Mouse (Mus musculus) ES-Bruce4 (cell line): ENCODE data around the gene 2310034G01Rik. TPM values are rescaled to one million over a fixed set of nuclear protein-coding genes. Genes with fewer than 3 reads are reported as not detected.
A peak's percentile ranks its signal among the peaks of the same experiment; 100 is the strongest.

Experiments used
- H3K27ac ChIP-seq: 2 replicates; pipeline ENCODE4 v1.5.1; 2012; ENCODE audit warnings: low read length, inconsistent platforms; ENCODE audit not compliant: insufficient read depth
- H3K27me3 ChIP-seq: 2 replicates; pipeline ENCODE4 v1.6.1; 2012; ENCODE audit warnings: mild to moderate bottlenecking, low read length, inconsistent platforms; ENCODE audit not compliant: control insufficient read depth, poor library complexity, insufficient read depth, severe bottlenecking
- H3K36me3 ChIP-seq: 2 replicates; pipeline ENCODE4 v1.6.1; 2012; ENCODE audit warnings: inconsistent platforms, mild to moderate bottlenecking, low read length, moderate library complexity; ENCODE audit not compliant: control insufficient read depth, poor library complexity, insufficient read depth, severe bottlenecking
- H3K4me1 ChIP-seq: one replicate; pipeline ENCODE4 v1.8.1; 2011; ENCODE audit warnings: low read length; ENCODE audit not compliant: control insufficient read depth, insufficient read depth
- H3K4me3 ChIP-seq: 2 replicates; pipeline ENCODE4 v1.5.1; 2011; ENCODE audit warnings: low read depth, mild to moderate bottlenecking, low read length
- H3K9ac ChIP-seq: 2 replicates; pipeline ENCODE4 v1.6.1; 2012; ENCODE audit warnings: low read depth, mild to moderate bottlenecking, inconsistent platforms; ENCODE audit not compliant: poor library complexity, severe bottlenecking
- H3K9me3 ChIP-seq: replicated peaks from 2 replicates; pipeline ENCODE4 v1.6.1; 2012; ENCODE audit warnings: mild to moderate bottlenecking, low read length, inconsistent platforms; ENCODE audit not compliant: control insufficient read depth, poor library complexity, insufficient read depth, severe bottlenecking
- CTCF ChIP-seq: IDR thresholded peaks from one replicate; pipeline ENCODE4 v1.8.1; 2011; ENCODE audit warnings: low read depth, low read length
- EP300 ChIP-seq: IDR thresholded peaks from 2 replicates; pipeline ENCODE4 v1.6.1; 2011; ENCODE audit warnings: low read depth, low read length; ENCODE audit not compliant: insufficient read depth
- POLR2A ChIP-seq: IDR thresholded peaks from one replicate; pipeline ENCODE4 v1.8.1; 2011; ENCODE audit warnings: low read length; ENCODE audit not compliant: insufficient read depth
- polyA plus RNA-seq: library from polyadenylated mRNA; stranded (reverse); fragments of >200 nt; gene quantifications from 2 replicates; pipeline ENCODE4 v1.2.4, GENCODE M21; 2011; ENCODE audit warnings: low read depth; ENCODE audit not compliant: missing spikeins, insufficient read depth, insufficient read length

2310034G01Rik gene
- polyA plus RNA-seq, 1 experiment: 0.43 TPM

- peak within 1 kb of the TSS; percentile 91 for H3K4me3 ChIP-seq
- no peaks in the 10 kb centered on the region for H3K4me1 ChIP-seq
- no peaks in the 10 kb centered on the region; the same call in 1 of the 2 replicates for H3K36me3 ChIP-seq
- no peak within 1 kb of the TSS for H3K27ac ChIP-seq
- no peaks in the 10 kb centered on the region for H3K27me3 ChIP-seq
- H3K9me3 ChIP-seq: no peaks in the 10 kb centered on the region
- TF ChIP-seq POLR2A (peak; percentile 91), EP300 (no peak)
- peak within 1 kb of the TSS; percentile 19 for H3K9ac ChIP-seq
These were observed 21.7 kb downstream of the 2310034G01Rik start, which contains the start of gene Fbxl15 for GRCm38 (mm10) chr19:46328081-46329030. Gene Fbxl15, plus strand, starts transcription at chr19:46328184.

GRCm38 (mm10) chr19:46327531-46328064 is 22.5 kb downstream of the 2310034G01Rik start:
- Histone ChIP-seq H3K27me3 (no peaks in the 10 kb centered on the region), H3K4me1 (no peaks in the 10 kb centered on the region), H3K9ac (peak overlapping the region; percentile 19; the same call in 1 of the 2 replicates)

GRCm38 (mm10) chr19:46326756-46327305 is 23.3 kb downstream of the 2310034G01Rik start, which contains the start of gene Psd:
Gene Psd, minus strand, starts transcription at chr19:46327156.
- H3K36me3 ChIP-seq: no peaks in the 10 kb centered on the region; the same call in 1 of the 2 replicates
- H3K4me3 ChIP-seq: peak within 1 kb of the TSS; percentile 91
- TF ChIP-seq POLR2A: no peak
- no peak for TF ChIP-seq CTCF
- no peak for TF ChIP-seq EP300
- no peaks in the 10 kb centered on the region for H3K27me3 ChIP-seq
- no peak within 1 kb of the TSS for H3K27ac ChIP-seq
- H3K9me3 ChIP-seq: no peaks in the 10 kb centered on the region
- H3K9ac ChIP-seq: peak within 1 kb of the TSS; percentile 19
- no peaks in the 10 kb centered on the region for H3K4me1 ChIP-seq

More at GRCm38 (mm10) chr19:46327531-46328064, 22.5 kb downstream of the 2310034G01Rik start:
- TF ChIP-seq CTCF: no peak
- no peak for TF ChIP-seq POLR2A
- TF ChIP-seq EP300: no peak
- H3K36me3 ChIP-seq: no peaks in the 10 kb centered on the region; the same call in 1 of the 2 replicates
- no peak overlapping the region for H3K27ac ChIP-seq
- H3K4me3 ChIP-seq: peak overlapping the region; percentile 23
- no peaks in the 10 kb centered on the region for H3K9me3 ChIP-seq

- Histone ChIP-seq H3K36me3 (no peaks in the 10 kb centered on the region; the same call in 1 of the 2 replicates), H3K27me3 (no peaks in the 10 kb centered on the region), H3K9me3 (no peaks in the 10 kb centered on the region), H3K4me1 (no peaks in the 10 kb centered on the region), H3K27ac (no peak overlapping the region), H3K9ac (no peak overlapping the region), H3K4me3 (peak overlapping the region; percentile 44; the same call in 1 of the 2 replicates)
- TF ChIP-seq POLR2A: no peak
- no peak for TF ChIP-seq CTCF
- no peak for TF ChIP-seq EP300
These were observed 23.9 kb downstream of the 2310034G01Rik start for GRCm38 (mm10) chr19:46326019-46326755.

- Histone ChIP-seq H3K9ac (no peak overlapping the region), H3K27me3 (no peaks in the 10 kb centered on the region), H3K4me3 (no peak overlapping the region), H3K27ac (no peak overlapping the region), H3K36me3 (no peaks in the 10 kb centered on the region), H3K4me1 (no peaks in the 10 kb centered on the region), H3K9me3 (no peaks in the 10 kb centered on the region)
- TF ChIP-seq EP300 (no peak), CTCF (no peak), POLR2A (no peak)
These were observed 25.2 kb downstream of the 2310034G01Rik start for GRCm38 (mm10) chr19:46324918-46325317.
